Mouse (Mus musculus) embryonic facial prominence, embryonic 10.5 days (tissue): ENCODE results near the gene Dcaf15. TPM values are rescaled to one million over a fixed set of nuclear protein-coding genes. Genes with fewer than 3 reads are reported as not detected.
A peak's percentile ranks its signal among the peaks of the same experiment; 100 is the strongest.

Source experiments
- DNase-seq: peaks from one replicate; pipeline ENCODE4 v3.0.0-alpha.2; 2017; ENCODE audit warnings: low spot score
- H3K27ac ChIP-seq: fragments of 300-500 bp; sonication (generic); replicated peaks from 2 replicates; pipeline ENCODE4 v1.5.1; 2016; ENCODE audit warnings: mild to moderate bottlenecking
- H3K27me3 ChIP-seq: fragments of 300-500 bp; sonication (generic); replicated peaks from 2 replicates; pipeline ENCODE4 v1.6.1; 2016; ENCODE audit warnings: low read depth, mild to moderate bottlenecking; ENCODE audit not compliant: poor library complexity, severe bottlenecking
- H3K36me3 ChIP-seq: fragments of 300-500 bp; sonication (generic); replicated peaks from 2 replicates; pipeline ENCODE4 v1.6.1; 2016; ENCODE audit warnings: mild to moderate bottlenecking, moderate library complexity
- H3K4me1 ChIP-seq: fragments of 300-500 bp; sonication (generic); 2 replicates; pipeline ENCODE4 v1.6.1; 2016
- H3K4me3 ChIP-seq: fragments of 300-500 bp; sonication (generic); 2 replicates; pipeline ENCODE4 v1.5.1; 2016; ENCODE audit warnings: mild to moderate bottlenecking, moderate library complexity
- H3K9me3 ChIP-seq: fragments of 300-500 bp; sonication (generic); 2 replicates; pipeline ENCODE4 v1.6.1; 2016; ENCODE audit warnings: mild to moderate bottlenecking
- WGBS: fragments of 180-500 bp; shearing (Covaris S2); methylation state at CpG from one replicate; pipeline ENCODE4 v1.1.7; 2016; 5-methylcytosine and 5-hydroxymethylcytosine counted together
- microRNA counts: library from miRNA; unstranded; fragments of <30 nt; microRNA quantifications from one replicate; lab custom pipeline; 2017
- microRNA-seq: library from miRNA; unstranded; fragments of <30 nt; microRNA quantifications from one replicate; pipeline ENCODE4, GENCODE M21; 2017
- polyA plus RNA-seq: library from polyadenylated mRNA; unstranded; fragments of >200 nt; fragmentation: Nextera tagmentation; extraction: Ambion mirVana; gene quantifications from 2 replicates; pipeline ENCODE4 v1.2.1, GENCODE M21; 2016

Dcaf15 gene
- polyA plus RNA-seq, 1 experiment from 2014 or later: 15.9 TPM

- 88% methylated on average over 2 of the region's 2 CpGs for WGBS
- Histone ChIP-seq H3K4me1 (no peaks in the 10 kb centered on the region), H3K27ac (no peak overlapping the region), H3K36me3 (no peaks in the 10 kb centered on the region), H3K4me3 (no peak overlapping the region), H3K27me3 (no peaks in the 10 kb centered on the region), H3K9me3 (no peaks in the 10 kb centered on the region)
- DNase-seq: no peak
Observed at GRCm38 (mm10) chr8:84059226-84059625, 45.3 kb downstream of the Dcaf15 start.

- 94% methylated on average over 1 of the region's 1 CpGs for WGBS
- no peaks in the 10 kb centered on the region for H3K27me3 ChIP-seq
- no peak overlapping the region for H3K4me3 ChIP-seq
- 0 out of 2 replicates have a peak, but pooled peaks cover 2% of the 10 kb centered on the region for H3K9me3 ChIP-seq
- H3K4me1 ChIP-seq: no peaks in the 10 kb centered on the region
- no peak for DNase-seq
- H3K27ac ChIP-seq: no peak overlapping the region
- no peaks in the 10 kb centered on the region for H3K36me3 ChIP-seq
Observed at GRCm38 (mm10) chr8:84057827-84058226, 46.7 kb downstream of the Dcaf15 start.

GRCm38 (mm10) chr8:84053229-84053628, 51.3 kb downstream of the Dcaf15 start:
- H3K4me1 ChIP-seq: peaks cover 12% of the 10 kb centered on the region
- no peaks in the 10 kb centered on the region for H3K27me3 ChIP-seq
- H3K9me3 ChIP-seq: 0 out of 2 replicates have a peak, but pooled peaks cover 2% of the 10 kb centered on the region
- WGBS: 93% methylated on average over 5 of the region's 5 CpGs
- H3K4me3 ChIP-seq: no peak overlapping the region
- DNase-seq: no peak
- no peak overlapping the region for H3K27ac ChIP-seq
- H3K36me3 ChIP-seq: no peaks in the 10 kb centered on the region

GRCm38 (mm10) chr8:84052746-84053145, 51.8 kb downstream of the Dcaf15 start:
- 0 out of 2 replicates have a peak, but pooled peaks cover 2% of the 10 kb centered on the region for H3K9me3 ChIP-seq
- peaks cover 12% of the 10 kb centered on the region for H3K4me1 ChIP-seq
- H3K36me3 ChIP-seq: no peaks in the 10 kb centered on the region
- no peak overlapping the region for H3K4me3 ChIP-seq
- WGBS: 88% methylated on average over 3 of the region's 3 CpGs
- H3K27me3 ChIP-seq: no peaks in the 10 kb centered on the region; the same call in 1 of the 2 replicates
- no peak for DNase-seq
- H3K27ac ChIP-seq: no peak overlapping the region

GRCm38 (mm10) chr8:84048171-84048570, 56.4 kb downstream of the Dcaf15 start:
- Histone ChIP-seq H3K36me3 (no peaks in the 10 kb centered on the region), H3K9me3 (0 out of 2 replicates have a peak, but pooled peaks cover under 1% of the 10 kb centered on the region), H3K4me1 (peaks cover 23% of the 10 kb centered on the region), H3K27me3 (peaks cover 39% of the 10 kb centered on the region), H3K4me3 (no peak overlapping the region), H3K27ac (no peak overlapping the region)
- WGBS: 80% methylated on average over 5 of the region's 5 CpGs
- no peak for DNase-seq

MicroRNAs within 50 kb of the gene (microRNA counts, 519-probe panel; counts per million panel counts)
- microRNA mmu-miR-709 (lab: Ali Mortazavi, UCI): 3,179 counts per million, percentile 70 among the panel's probes with 10 or more counts

Small RNAs within 50 kb of the gene (microRNA-seq; reads per million reads assigned to microRNA genes)
- gene Mir709: not detected

Other genes with a start within 250 kb of the Dcaf15 start
- gene Adgrl1, start 204.7 kb downstream of the Dcaf15 start, polyA plus RNA-seq: 12.4 and 13.9 TPM in 2 replicates
- gene Gm10644, start 149.6 kb downstream of the Dcaf15 start, polyA plus RNA-seq: 0.54 and 1.0 TPM in 2 replicates
- gene Asf1b, start 149.3 kb downstream of the Dcaf15 start, polyA plus RNA-seq: 95.4 and 105 TPM in 2 replicates
- 150 and 153 TPM in 2 replicates for gene Prkaca, start 131.8 kb downstream of the Dcaf15 start, polyA plus RNA-seq
- 12.1 and 12.2 TPM in 2 replicates for gene Samd1, start 107.1 kb downstream of the Dcaf15 start, polyA plus RNA-seq
- gene 1700067K01Rik, start 103.3 kb downstream of the Dcaf15 start, polyA plus RNA-seq: 0.60 and 1.0 TPM in 2 replicates
- gene 2210011C24Rik, start 92.6 kb downstream of the Dcaf15 start, polyA plus RNA-seq: 0.28 TPM in 1 of 2 replicates, not detected in the other
- gene Palm3, start 83.3 kb downstream of the Dcaf15 start, polyA plus RNA-seq: 9.3 and 11.5 TPM in 2 replicates
- gene Il27ra, start 62.2 kb downstream of the Dcaf15 start, polyA plus RNA-seq: 0.16 and 0.29 TPM in 2 replicates
- not detected in 2 replicates for gene Rln3, start 59.8 kb downstream of the Dcaf15 start, polyA plus RNA-seq
- gene Gm10643, start 39.6 kb downstream of the Dcaf15 start, polyA plus RNA-seq: 1.1 and 1.4 TPM in 2 replicates
- gene Rfx1, start 37.9 kb downstream of the Dcaf15 start, polyA plus RNA-seq: 9.7 TPM in 2 replicates
- 0.08 and 0.12 TPM in 2 replicates for gene Podnl1, start 21.2 kb upstream of the Dcaf15 start, polyA plus RNA-seq
- gene Cc2d1a, start 43.2 kb upstream of the Dcaf15 start, polyA plus RNA-seq: 20.4 and 21.0 TPM in 2 replicates
- 1.5 and 1.8 TPM in 2 replicates for gene 4930432K21Rik, start 43.3 kb upstream of the Dcaf15 start, polyA plus RNA-seq
- 2.4 and 3.5 TPM in 2 replicates for gene Nanos3, start 80.4 kb upstream of the Dcaf15 start, polyA plus RNA-seq
- gene Zswim4, start 132.3 kb upstream of the Dcaf15 start, polyA plus RNA-seq: 37.2 and 41.7 TPM in 2 replicates
- gene D8Ertd738e, start 145.0 kb upstream of the Dcaf15 start, polyA plus RNA-seq: 409 and 427 TPM in 2 replicates
- gene Mri1, start 152.6 kb upstream of the Dcaf15 start, polyA plus RNA-seq: 64.0 and 64.2 TPM in 2 replicates
- gene Ccdc130, start 165.6 kb upstream of the Dcaf15 start, polyA plus RNA-seq: 21.9 and 24.6 TPM in 2 replicates